Mouse (Mus musculus): ENCODE data around the gene Ift81. TPM values are rescaled to one million over a fixed set of nuclear protein-coding genes. Genes with fewer than 3 reads are reported as not detected.

Ift81 gene
- 2.8 TPM for polyA plus RNA-seq (2017; shearing (Covaris generic))

GRCm38 (mm10) chr5:122613908-122614732, at the start of gene Ift81:
Ift81 (minus strand) TSS chr5:122614518.

GRCm38 (mm10) chr5:122643701-122644100, 29.4 kb upstream of the Ift81 start, which contains the start of gene P2rx7:
P2rx7 (plus strand) TSS chr5:122643911.

GRCm38 (mm10) chr5:122502077-122502941, 112.0 kb downstream of the Ift81 start, which contains the start of gene Atp2a2:
Atp2a2 (minus strand) TSS chr5:122502225.

Other genes starting within 250 kb of the Ift81 start
- 122 TPM for gene Gpn3, start 242.6 kb downstream of the Ift81 start, polyA plus RNA-seq (2017; shearing (Covaris generic))
- 19.3 TPM for gene Fam216a, start 242.2 kb downstream of the Ift81 start, polyA plus RNA-seq (2017; shearing (Covaris generic))
- gene Arpc3, start 222.6 kb downstream of the Ift81 start, polyA plus RNA-seq (2017; shearing (Covaris generic)): 901 TPM
- 31.3 TPM for gene Anapc7, start 192.8 kb downstream of the Ift81 start, polyA plus RNA-seq (2017; shearing (Covaris generic))
- gene Atp2a2, start 112.3 kb downstream of the Ift81 start, polyA plus RNA-seq (2017; shearing (Covaris generic)): 79.5 TPM
- 21.3 TPM for gene P2rx7, start 29.4 kb upstream of the Ift81 start, polyA plus RNA-seq (2017; shearing (Covaris generic))
- gene P2rx4, start 93.0 kb upstream of the Ift81 start, polyA plus RNA-seq (2017; shearing (Covaris generic)): 56.8 TPM
- gene Camkk2, start 164.9 kb upstream of the Ift81 start, polyA plus RNA-seq (2017; shearing (Covaris generic)): 14.9 TPM
- gene Anapc5, start 206.8 kb upstream of the Ift81 start, polyA plus RNA-seq (2017; shearing (Covaris generic)): 231 TPM
- gene Rnf34, start 235.5 kb upstream of the Ift81 start, polyA plus RNA-seq (2017; shearing (Covaris generic)): 24.4 TPM